Mouse (Mus musculus) spleen, adult 18-20 months (tissue): ENCODE results near the gene Shroom3.

Source experiments
- DNase-seq, 2 experiments: peaks; one replicate each; pipeline ENCODE4 v3.0.0; 2022; ENCODE audit warnings: mixed read lengths in 2 of 2

Gene Shroom3

DNA sequence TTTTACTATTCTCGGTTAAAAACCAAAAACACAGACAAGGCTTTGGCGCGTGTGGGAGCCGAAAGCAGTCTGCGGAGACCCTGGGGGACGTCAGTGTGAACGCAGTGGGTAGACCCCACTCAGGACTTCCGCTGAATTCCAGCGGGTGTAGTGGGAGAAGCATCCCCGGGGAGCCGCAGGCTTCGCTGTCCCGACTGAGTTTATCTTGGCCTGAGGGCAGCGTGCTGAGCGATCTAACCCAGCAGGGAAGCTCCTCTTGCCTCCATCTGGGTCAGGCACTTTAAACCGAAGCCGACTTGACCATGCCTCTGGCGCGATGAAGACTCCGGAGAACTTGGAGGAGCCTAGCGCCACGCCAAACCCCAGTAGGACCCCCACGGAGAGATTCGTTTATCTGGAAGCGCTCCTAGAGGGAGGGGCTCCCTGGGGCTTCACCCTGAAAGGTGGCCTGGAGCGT is at the start of gene Shroom3:
Gene Shroom3 (plus strand): TSS at position 85 of the 457 bp plus-strand sequence.
- no peak for DNase-seq

DNA sequence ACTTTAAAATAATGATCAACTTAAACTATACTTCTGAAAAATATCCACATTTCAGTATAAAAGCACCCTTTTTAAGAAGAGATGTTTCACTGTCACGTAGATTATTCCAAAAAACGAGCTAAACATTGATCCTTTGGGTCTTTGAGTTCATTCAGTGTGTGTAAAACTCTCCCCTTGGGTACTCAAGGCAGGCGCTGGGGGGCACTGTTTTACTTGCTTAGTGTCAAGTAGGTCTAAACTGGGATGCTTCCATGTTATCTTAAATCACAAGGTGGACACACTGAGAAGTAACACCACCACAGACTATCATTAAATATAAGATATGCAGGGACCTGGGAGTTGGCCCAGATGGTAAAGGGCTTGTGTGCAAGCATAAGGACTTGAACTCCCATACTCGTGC is 49.7 kb upstream of the Shroom3 start:
- DNase-seq: no peak

DNA sequence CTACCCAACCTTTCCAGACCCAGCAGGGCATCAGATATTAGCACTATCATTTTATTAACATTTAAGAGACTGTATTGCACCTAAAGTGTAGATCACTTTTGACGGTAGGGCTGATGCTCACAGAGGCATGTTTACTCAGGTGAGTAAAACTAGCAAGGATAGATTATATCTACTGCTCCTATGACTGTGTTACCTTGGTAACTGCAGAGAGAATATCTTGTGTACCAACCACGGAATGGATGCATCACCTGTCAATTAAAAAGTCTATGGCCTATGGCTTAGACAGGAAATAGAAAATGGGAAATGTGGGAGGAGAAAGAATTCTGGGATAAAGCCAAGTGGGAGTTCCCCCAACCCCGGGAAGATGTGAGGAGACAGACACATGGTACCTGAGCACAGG is 48.3 kb upstream of the Shroom3 start:
- no peak for DNase-seq

DNA sequence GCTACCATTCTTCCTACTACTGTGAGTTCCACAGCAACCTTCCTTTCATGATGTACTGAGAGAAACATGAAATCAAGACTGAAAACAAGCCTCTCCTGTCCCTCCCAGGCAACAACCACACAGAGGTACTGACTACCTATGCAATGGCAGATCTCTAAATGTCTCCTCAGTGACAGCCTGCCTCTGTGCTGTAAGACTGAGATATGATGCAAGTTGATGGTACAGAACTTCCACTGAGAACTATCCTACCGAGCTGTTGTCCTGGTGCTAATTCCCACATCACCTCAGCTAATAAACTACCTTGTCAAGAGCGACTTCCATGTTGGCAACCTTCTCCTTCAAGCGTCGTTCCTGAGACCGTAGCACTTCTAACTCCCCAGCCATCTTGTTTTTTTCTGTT is 47.3 kb upstream of the Shroom3 start:
- no peak for DNase-seq

- DNase-seq: no peak
Measured at GRCm38 (mm10) chr5:92640861-92641260, 42.4 kb upstream of the Shroom3 start.

DNA sequence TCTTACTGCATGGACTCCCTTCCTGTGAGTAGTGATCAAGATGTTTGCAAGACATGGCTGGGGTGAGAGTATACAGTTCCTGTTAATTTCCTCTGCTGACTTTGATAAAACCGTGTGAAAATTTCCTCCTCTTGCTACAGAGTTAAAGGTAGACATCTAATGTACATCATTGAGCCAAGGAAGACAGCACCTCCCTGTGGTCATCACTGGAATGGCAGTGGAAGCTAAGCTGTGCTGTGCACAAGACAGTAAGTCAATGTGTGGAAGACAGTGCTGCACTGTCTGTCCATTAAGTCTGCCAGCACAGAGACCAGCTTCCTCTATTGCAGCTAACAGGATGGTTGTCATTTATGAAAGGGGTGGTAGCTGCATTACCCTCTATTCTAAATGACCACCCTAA is 27.0 kb upstream of the Shroom3 start:
- peak; percentile 47 to 71 for DNase-seq

DNA sequence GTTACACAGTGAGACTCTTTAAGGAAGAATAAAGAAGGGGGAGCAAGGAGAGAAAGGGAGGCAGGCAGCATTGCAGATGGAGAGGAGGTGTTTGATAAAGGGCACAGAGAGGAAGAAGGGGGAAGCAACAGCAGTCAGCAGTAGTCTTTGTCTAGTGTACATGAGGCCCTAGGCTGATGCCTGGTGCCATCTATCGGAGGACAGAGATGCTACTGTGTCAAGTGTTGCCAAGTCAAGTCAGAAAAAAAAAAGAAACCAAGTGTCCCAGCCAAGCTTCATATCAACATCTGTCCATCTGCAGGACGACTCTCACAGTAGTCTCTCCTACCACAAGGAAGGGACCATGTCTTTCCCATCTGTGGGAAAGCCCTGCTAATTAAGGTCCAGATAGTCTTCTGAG is 18.9 kb upstream of the Shroom3 start:
- no peak for DNase-seq

DNA sequence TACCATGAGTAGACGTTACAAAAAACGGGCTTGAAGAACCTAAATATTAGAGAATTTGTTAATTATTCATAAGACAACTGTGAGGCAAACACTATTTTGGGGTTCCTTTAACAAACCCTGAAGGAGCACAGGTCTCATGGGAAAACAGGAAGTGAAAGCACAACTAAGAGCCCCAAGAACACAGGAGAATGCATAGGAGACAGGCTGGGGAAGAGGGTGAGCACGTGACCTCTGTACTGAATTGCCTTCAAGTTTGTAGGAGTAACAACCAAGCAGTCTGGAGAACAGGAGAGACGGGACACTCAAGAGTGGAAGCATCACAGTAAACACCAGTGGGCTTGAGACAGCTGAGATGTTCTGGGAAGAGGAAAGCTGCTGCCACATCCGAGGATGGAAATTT is 16.4 kb upstream of the Shroom3 start:
- no peak for DNase-seq

GRCm38 (mm10) chr5:92674859-92675573 is 8.2 kb upstream of the Shroom3 start, which contains the start of gene Ccdc158:
Gene Ccdc158, minus strand, starts transcription at chr5:92675271.
- DNase-seq: peak; percentile 55 to 57

- no peak for DNase-seq
Measured at GRCm38 (mm10) chr5:92675574-92675920, 7.7 kb upstream of the Shroom3 start.

GRCm38 (mm10) chr5:92679441-92679840 is 3.8 kb upstream of the Shroom3 start:
- DNase-seq: no peak

GRCm38 (mm10) chr5:92681861-92682260 is 1.4 kb upstream of the Shroom3 start:
- no peak for DNase-seq

GRCm38 (mm10) chr5:92682621-92683348 is 450 bp upstream of the Shroom3 start:
- DNase-seq: no peak

DNA sequence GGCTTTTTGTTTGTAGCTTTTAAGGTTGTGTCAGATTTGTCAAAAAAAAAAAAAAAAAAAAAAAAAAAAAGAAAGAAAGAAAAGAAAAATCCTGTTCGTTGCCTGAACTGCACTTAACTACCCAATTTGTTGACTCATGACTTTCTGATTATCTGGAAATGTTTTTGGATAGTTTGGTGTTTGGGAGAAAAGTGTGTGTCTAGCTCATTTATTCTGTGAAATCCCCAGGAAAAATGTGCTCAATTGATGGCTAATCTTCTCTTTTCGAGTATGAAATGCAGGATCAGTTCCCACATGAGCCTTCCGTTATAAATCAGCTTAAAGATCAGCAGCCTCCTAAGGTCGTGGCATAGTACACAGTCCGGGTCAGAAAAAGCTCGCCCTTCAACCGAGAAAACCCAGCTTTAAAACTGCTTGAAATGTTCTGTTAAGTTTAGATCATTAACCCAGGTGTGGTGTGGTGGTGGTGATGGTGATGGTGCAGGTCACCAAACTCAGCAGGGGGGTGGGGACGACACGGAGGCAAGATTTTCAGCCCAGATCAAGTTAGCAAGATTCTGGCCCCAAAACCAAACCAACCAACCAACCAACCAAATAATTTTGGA is 738 bp downstream of the Shroom3 start:
- no peak for DNase-seq

DNA sequence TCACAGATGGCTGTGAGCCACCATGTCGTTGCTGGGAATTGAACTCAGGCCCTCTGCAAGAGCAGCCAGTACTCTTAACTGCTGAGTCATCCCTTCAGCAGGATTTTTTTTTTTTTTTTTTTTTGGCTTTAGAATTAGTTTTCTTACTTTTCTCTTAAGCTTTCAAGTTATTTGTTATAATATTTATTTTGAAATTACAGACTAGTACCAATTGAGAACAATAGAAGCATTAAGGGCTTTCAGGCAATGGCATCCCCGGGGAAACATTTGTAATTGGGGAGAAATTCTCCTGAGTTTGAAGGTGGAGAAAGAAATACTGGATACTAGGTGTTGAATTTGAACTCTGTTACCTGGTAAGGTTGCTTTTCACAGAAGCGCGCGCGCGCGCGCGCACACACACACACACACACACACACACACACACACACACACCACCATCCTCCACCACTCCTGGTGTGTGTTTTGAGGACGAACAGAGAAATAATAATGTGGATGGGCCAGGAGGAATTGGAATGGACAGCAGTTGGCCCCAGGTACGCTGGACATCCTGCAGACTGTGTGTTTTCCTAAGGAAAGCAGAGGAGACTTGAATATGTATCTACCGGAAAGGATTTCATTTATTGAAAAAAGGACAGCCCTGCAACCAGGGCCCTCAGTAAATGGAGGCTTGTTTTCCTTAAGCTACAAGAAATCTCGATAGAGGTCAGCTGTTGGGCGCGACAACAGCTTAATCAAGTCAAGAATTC is 1.7 kb downstream of the Shroom3 start:
- DNase-seq: no peak

- no peak for DNase-seq
Measured at GRCm38 (mm10) chr5:92688124-92688523, 4.9 kb downstream of the Shroom3 start.

- DNase-seq: no peak
Measured at GRCm38 (mm10) chr5:92688569-92688968, 5.3 kb downstream of the Shroom3 start.

DNA sequence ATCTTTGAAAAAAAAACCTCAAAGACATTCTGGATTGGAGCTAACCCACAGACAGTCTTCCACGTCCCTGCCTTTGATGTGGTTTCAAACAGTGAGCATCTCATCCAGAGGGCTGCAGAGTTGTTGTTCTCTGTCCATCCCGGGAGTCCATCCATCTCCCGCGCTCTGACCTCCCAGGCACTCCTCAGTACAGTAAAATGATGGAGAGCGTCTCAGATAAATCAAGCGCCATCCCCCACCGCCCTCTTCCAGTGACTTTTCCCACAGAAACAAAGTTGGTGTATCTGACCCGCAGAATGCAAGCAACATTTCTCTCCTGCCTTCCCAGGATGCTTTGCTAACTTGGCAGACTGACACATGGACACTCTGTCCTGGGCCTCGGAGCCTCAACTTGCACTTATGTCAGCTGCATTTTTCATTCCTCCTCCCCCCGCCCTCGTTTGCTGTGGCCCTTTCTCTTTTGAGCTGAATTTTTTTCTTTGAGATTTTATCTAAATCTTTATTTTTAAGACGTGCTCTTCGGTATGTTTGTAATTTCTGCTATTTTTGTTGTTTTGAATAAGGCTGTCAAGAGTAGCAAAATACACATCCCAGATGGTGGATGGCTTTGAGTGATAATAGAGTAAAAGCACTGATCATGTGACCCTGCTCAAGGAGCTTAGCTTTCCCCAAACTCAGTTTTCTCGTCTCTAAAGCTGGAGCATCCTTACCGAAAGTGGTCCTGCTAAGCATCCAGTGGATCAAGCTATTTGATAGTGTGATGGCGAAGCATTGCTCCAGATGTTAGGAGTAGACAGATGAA is 9.2 kb downstream of the Shroom3 start:
- DNase-seq: no peak

GRCm38 (mm10) chr5:92693744-92694143 is 10.5 kb downstream of the Shroom3 start:
- no peak for DNase-seq

DNA sequence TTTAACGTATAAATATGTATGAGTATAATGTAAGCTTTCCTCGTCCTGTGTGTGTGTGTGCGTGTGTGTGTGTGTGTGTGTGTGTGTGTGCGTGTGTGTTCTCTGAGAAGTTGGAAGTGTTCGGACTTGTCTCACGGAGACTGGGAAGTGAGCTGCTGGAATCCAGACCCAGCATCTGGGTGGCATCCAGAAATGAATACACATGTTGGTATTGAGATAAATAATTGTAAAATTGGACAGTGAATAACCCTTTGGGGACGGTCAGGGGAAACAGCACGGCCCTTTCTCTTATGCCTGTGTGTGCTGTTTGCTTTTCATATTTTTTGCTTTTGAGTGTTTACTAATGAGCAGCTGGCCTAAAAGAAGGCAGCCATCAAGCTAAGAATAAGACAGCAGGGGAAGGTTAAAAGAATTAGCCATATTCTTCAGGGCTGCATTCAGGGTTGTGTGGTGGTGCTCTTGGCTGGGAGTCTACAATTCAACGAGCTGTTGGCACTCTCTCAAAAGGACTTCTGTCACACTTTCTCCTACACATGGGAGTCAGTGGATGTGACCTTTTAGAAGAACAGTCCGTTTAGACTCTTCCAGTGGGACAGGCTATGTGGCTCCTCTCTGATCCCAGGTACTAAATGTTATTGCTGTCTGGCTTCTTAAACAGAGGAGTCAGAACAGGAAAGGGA is 11.2 kb downstream of the Shroom3 start:
- DNase-seq: no peak

DNA sequence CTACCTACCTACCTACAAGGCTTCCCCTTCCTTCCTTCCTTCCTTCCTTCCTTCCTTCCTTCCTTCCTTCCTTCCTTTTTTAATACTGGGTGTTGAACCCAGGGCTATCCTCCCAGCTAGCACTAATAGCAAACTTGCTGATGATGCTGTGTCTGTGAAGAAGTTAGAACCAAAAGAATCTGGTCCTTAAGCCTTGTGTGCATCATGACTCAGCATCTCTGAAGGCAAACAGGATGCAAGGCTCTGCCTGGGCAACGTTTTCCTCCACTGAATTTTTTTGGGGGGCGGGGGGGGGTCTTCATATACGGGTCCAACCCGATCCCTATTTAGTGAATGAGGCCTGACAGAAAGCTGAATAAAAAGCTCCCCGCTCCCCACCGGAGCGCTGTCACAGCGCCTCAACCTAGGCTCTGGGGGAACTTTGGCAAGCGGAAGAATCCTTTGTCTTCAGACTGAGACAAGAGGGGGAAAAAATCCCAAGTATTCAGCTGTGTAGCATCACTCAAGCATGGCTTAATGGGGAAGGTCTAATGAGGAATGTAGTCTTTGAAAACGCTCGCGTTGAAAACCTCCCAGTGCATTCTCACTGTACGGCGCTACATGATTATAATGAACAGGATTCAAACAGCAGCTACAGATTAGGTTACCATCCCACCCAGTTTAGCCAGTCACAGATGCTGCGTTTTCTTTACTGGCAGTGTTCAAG is 15.0 kb downstream of the Shroom3 start:
- DNase-seq: no peak
